Mouse (Mus musculus): ENCODE data around the gene Ppp2r5e.
"Not testable (repeated sequence)": the region's sequence is repeated elsewhere in the genome, so short reads cannot be mapped to it uniquely, and the experiment has no call there.

Gene Ppp2r5e

GRCm38 (mm10) chr12:75492148-75492547, 103.9 kb downstream of the Ppp2r5e start:
- not testable (repeated sequence) for DNase-seq (ENCODE audit: low spot score)

- no peak for DNase-seq (ENCODE audit: low spot score)
Measured at GRCm38 (mm10) chr12:75487500-75487899, 108.5 kb downstream of the Ppp2r5e start.

- DNase-seq (ENCODE audit: low spot score) = no peak
Measured at GRCm38 (mm10) chr12:75486568-75487286, 109.3 kb downstream of the Ppp2r5e start.

- DNase-seq (ENCODE audit: low spot score) = no peak
Measured at GRCm38 (mm10) chr12:75482781-75483180, 113.3 kb downstream of the Ppp2r5e start.

DNA sequence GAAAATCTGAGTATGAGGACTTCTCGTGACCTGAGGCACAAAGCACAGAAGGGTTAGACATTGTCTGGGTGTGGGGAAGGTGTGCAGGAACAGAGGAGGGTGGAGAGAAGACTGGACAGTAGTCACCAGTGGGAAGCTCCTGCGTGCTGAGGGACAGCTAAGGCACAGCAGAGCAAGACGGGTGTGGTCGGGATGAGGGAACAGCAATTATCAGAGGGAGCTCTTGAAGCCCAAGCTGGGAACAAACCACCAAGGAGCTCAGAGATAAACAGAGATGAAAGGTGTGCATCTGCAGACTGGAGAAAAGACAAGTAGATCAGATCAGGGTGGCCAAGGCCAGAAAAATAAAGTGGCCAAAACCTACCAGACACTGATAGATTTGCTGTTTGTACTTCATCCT, 114.0 kb downstream of the Ppp2r5e start:
- DNase-seq (ENCODE audit: low spot score) = no peak

GRCm38 (mm10) chr12:75480031-75480430, 116.0 kb downstream of the Ppp2r5e start:
- no peak for DNase-seq (ENCODE audit: low spot score)

DNA sequence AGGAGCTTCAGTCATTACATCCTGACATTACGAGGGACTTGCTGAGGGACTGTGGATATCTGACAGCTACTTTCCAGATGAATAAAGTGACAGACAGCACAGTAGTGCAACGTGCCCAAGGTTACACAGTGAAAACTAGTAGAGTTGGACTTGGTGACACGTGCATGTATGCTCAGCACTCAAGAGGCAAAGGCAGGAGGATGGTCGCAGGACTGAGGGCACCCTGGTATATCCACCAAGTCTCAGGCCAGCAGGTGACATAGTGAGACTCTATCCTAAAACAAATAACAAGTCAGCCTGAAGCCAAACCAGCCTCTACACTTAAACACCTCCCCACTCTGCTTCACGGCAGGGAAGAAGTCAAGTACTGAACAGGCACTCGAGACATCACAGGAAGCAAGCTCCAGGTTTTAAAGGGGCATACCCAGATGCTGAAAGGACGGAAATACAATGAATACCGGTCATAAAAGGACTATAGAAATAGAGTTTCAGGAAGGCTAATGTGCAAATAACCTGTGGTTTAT, 116.6 kb downstream of the Ppp2r5e start:
- no peak for DNase-seq (ENCODE audit: low spot score)

- no peak for DNase-seq (ENCODE audit: low spot score)
Measured at GRCm38 (mm10) chr12:75478596-75478995, 117.4 kb downstream of the Ppp2r5e start.

DNA sequence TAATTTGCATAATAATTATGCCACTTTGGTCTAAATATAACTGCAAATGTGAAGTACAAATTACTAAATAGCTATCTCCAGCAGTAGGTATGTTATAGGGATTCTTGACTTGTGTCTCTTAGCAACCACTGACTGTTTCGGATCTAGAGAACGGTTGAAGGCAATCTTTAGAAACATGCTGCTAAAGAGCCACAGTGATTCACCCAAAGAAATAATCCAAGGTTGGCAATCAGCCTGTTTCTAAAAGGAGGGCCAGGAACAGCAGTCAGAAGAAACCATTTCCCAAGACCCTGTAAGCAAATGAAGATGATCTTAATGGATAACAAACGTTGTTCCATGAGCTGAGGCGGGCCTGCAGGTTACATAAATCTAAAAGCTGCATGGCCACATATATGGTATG, 117.9 kb downstream of the Ppp2r5e start:
- DNase-seq (ENCODE audit: low spot score) = no peak

DNA sequence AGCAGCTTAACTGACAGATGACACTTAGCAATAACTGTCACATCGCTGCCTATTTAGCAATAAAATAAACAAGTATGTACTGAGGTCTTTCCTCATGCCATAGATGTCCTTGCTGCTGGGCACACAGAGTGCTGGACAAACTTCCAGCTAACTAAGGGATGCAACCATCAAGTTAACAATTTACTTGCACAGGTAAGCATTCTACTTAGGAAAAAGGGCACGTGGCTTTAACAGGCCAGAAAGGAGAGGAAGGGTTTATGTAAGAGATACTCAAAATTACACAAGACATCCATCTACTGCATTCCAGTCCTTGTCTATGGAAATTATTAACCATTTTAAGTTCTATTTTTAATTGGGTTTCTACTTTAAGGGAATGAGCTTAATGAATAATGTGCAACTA, 123.0 kb downstream of the Ppp2r5e start:
- no peak for DNase-seq (ENCODE audit: low spot score)

DNA sequence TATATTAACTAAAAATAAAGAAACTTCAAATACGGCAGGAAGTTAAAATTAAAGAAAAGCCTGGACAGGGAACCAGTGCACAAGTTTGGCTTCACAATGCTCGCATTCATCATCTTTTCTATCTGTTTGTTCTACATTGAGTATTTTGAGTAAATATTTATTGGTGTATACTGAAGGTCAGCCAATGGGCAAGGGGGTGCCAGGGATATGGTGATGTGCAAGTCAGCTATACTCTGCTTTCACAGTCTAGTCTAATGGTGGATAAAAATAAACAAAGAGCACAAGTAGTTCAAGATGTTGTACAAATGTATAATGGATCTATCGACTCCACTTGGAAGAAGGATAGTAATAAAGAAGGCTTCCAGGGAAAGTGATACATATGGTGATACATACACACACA, 123.9 kb downstream of the Ppp2r5e start:
- no peak for DNase-seq (ENCODE audit: low spot score)

- no peak for DNase-seq (ENCODE audit: low spot score)
Measured at GRCm38 (mm10) chr12:75467814-75468213, 128.2 kb downstream of the Ppp2r5e start.

- DNase-seq (ENCODE audit: low spot score) = no peak
Measured at GRCm38 (mm10) chr12:75467127-75467526, 128.9 kb downstream of the Ppp2r5e start.

DNA sequence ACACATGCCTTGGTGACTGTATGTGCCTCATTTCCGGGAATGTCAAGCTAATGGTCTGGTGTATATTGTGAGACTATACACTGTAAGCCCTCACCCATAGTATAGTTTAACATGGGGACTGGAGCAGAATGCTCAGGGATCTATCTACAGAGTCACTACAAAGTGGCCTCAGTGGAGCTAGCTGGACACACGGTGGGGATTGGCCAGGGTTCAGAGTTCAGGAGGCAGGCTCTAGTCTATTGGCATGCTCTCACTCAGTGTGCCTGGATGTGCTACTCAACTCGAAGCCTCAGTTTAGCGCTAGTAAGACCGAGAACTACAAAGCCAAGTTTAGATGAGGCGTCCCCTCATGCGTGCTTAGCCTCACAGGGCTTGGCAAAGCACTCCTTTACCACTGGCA, 129.8 kb downstream of the Ppp2r5e start:
- no peak for DNase-seq (ENCODE audit: low spot score)

- DNase-seq (ENCODE audit: low spot score) = peak; percentile 61
Measured at GRCm38 (mm10) chr12:75464016-75464769, 131.9 kb downstream of the Ppp2r5e start.

DNA sequence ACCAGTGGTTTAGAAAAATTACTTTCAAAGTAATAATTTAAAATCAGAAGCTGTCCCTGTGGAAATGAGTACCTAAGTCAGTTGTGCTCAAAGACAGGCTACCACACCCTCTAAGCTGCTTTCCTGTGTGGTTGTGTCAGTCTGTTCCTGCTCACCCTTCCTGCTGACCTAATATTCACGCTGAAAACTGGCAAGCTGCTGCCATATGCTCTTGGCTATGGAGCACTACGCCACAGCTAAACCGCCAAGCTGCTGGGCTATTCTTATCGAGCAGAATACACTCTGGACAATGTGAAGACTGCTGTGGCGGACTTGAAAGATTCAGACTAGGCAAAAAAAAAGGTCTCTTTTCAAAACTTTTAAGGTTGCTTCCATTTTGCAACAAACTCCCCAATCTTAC, 135.5 kb downstream of the Ppp2r5e start:
- no peak for DNase-seq (ENCODE audit: low spot score)

DNA sequence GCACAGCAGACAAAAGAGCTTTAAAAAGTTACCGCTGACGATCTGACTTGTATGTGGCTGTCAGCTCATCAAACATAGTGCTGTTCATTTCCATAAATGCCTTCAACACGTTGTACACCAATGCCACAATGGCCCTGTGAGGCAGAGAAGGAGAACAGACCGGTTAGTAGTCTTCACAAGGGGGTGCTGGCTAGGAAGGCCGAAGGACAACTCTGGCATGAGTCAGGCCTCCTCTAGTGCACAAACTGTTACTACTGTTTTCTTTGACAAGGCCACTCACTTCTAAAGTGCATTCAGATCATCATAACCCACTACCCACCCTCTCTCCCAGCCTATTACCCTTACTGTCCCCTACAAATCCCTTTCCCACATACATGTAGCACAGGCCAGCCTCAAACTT, 136.4 kb downstream of the Ppp2r5e start:
- DNase-seq (ENCODE audit: low spot score) = no peak

DNA sequence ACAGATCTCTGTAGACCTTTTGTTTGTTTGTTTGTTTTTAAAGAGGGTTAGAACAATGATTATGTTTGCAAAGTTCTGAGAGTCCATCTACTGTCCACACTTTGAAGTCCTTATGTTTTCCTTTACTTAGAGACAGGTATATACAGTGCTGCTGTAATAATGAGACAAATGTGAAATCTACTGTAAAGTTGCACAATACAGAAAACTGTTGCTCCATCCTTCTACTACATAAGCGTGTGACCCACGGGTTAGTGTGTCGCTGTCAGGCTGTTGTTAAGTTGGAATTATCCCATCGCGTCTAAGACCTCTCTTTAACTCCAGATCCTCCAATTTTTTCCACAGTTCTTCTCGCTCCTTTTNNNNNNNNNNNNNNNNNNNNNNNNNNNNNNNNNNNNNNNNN, 142.6 kb downstream of the Ppp2r5e start:
- DNase-seq (ENCODE audit: low spot score) = no peak

DNA sequence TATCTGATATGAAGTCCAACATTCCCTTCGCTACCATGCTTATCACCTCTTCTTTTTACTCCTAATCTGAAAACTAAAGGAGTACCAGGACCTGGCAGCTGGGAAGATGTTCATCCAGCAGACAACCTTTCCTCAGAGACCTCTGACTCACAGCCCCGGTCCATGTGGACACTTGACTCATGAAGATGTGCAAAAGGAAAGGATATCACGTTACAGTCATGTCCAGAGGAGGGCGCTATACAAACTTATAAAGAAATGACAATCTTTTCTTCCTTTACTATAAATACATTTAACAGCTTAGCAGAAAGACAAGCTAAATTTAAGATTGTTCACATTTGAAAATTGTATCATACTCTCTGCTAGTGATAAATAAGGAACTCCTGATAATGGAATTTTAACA, 143.0 kb downstream of the Ppp2r5e start:
- DNase-seq (ENCODE audit: low spot score) = peak; percentile 30

DNA sequence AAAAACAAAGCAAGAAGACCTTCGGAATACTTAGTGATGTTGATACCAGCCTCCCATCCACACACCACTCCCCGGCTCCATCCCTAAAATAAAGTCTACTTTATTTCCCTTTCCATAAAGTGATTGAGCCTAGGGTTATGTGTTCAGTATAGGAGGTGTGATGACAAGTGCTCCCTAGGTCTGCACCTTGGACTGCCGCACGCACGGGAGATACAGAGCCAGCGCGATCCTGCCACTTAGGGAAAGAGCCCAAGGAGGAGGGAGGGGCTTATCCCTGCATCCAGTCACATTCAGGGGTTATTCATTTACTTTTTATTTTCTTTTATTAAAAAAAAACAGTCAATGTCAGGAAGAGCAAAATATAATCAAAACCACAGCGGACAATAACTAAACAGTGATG, 145.5 kb downstream of the Ppp2r5e start:
- DNase-seq (ENCODE audit: low spot score) = no peak

- no peak for DNase-seq (ENCODE audit: low spot score)
Measured at GRCm38 (mm10) chr12:75450011-75450410, 146.0 kb downstream of the Ppp2r5e start.

DNA sequence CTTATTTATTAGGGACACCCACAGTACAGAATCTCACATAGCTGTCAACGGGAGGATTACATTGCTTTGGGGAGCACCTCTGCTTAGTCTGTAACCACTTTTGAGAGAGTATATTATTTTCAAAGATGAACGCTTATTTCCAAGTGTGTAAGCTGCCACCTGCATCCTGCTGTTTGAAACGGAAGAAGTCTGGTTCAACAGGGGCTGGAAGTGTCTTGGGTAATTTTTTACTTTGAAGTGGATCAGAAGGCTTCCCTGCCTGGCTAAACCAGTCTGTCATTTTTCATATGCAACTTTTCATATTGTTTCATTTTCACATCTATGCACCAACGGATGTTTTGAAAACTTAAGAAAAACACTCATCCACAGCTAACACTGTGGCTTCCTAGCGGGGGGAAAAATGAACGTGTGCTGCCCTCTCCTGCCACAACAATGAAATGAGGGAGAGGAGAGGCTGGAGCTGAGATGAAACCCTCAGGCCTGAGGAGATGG, 146.5 kb downstream of the Ppp2r5e start:
- DNase-seq (ENCODE audit: low spot score) = no peak

- DNase-seq (ENCODE audit: low spot score) = no peak
Measured at GRCm38 (mm10) chr12:75448921-75449320, 147.1 kb downstream of the Ppp2r5e start.

Measured in MN1 (cell line).